Mouse (Mus musculus): ENCODE data around the gene Abhd8. TPM values are rescaled to one million over a fixed set of nuclear protein-coding genes. Genes with fewer than 3 reads are reported as not detected.

Abhd8 gene
- polyA plus RNA-seq, 1 experiment from 2014 or later: 69.4 TPM

- Histone ChIP-seq H3K27me3 (replicated peaks; ENCODE audit: low read depth, poor library complexity, severe bottlenecking) (no peaks in the 10 kb centered on the region), H3K36me3 (replicated peaks) (peaks cover 34% of the 10 kb centered on the region), H3K27ac (replicated peaks) (peak overlapping the region; percentile 26), H3K4me3 (no peak overlapping the region), H3K4me1 (peaks cover 53% of the 10 kb centered on the region), H3K9me3 (no peaks in the 10 kb centered on the region)
- DNase-seq (ENCODE audit: low spot score): no peak
- WGBS: 90% methylated on average over 5 of the region's 5 CpGs
Observed at GRCm38 (mm10) chr8:71495811-71496210, 32.4 kb upstream of the Abhd8 start.

- peaks cover 41% of the 10 kb centered on the region for H3K36me3 ChIP-seq (replicated peaks)
- H3K9me3 ChIP-seq: no peaks in the 10 kb centered on the region
- WGBS: 25% methylated on average over 16 of the region's 16 CpGs
- peaks cover 51% of the 10 kb centered on the region for H3K4me1 ChIP-seq
- peak; percentile 87 for DNase-seq (ENCODE audit: low spot score)
- no peak overlapping the region for H3K4me3 ChIP-seq
- no peaks in the 10 kb centered on the region for H3K27me3 ChIP-seq (replicated peaks; ENCODE audit: low read depth, poor library complexity, severe bottlenecking)
- peak overlapping the region; percentile 35; the same call in 1 of the 2 replicates for H3K27ac ChIP-seq (replicated peaks)
Observed at GRCm38 (mm10) chr8:71495039-71495438, 31.6 kb upstream of the Abhd8 start.

GRCm38 (mm10) chr8:71488454-71488853 lies 25.0 kb upstream of the Abhd8 start:
- Histone ChIP-seq H3K4me1 (peaks cover 51% of the 10 kb centered on the region), H3K27ac (replicated peaks) (peak overlapping the region; percentile 87), H3K27me3 (replicated peaks; ENCODE audit: low read depth, poor library complexity, severe bottlenecking) (no peaks in the 10 kb centered on the region), H3K36me3 (replicated peaks) (peaks cover 48% of the 10 kb centered on the region), H3K4me3 (peak overlapping the region; percentile 90), H3K9me3 (no peaks in the 10 kb centered on the region)
- under 1% methylated on average over 22 of the region's 22 CpGs for WGBS
- DNase-seq (ENCODE audit: low spot score): peak; percentile 89

- Histone ChIP-seq H3K27ac (replicated peaks) (peak within 1 kb of the TSS; percentile 87), H3K9me3 (no peaks in the 10 kb centered on the region), H3K27me3 (replicated peaks; ENCODE audit: low read depth, poor library complexity, severe bottlenecking) (no peaks in the 10 kb centered on the region), H3K4me3 (peak within 1 kb of the TSS; percentile 90), H3K36me3 (replicated peaks) (peaks cover 48% of the 10 kb centered on the region), H3K4me1 (peaks cover 51% of the 10 kb centered on the region)
- WGBS: under 1% methylated on average over 33 of the region's 33 CpGs
- DNase-seq (ENCODE audit: low spot score): peak; percentile 87
Observed at GRCm38 (mm10) chr8:71487691-71488445, 24.4 kb upstream of the Abhd8 start, which contains the start of gene Gtpbp3. Gene Gtpbp3 (plus strand): TSS chr8:71488103.

- 19% methylated on average over 7 of the region's 7 CpGs for WGBS
Observed at GRCm38 (mm10) chr8:71486136-71486529, 22.7 kb upstream of the Abhd8 start.

GRCm38 (mm10) chr8:71485142-71486135 lies 22.0 kb upstream of the Abhd8 start, which contains the start of gene Ano8:
Gene Ano8 (minus strand): TSS chr8:71485963.
- DNase-seq (ENCODE audit: low spot score): peak; percentile 92
- H3K36me3 ChIP-seq (replicated peaks): peaks cover 48% of the 10 kb centered on the region
- H3K27ac ChIP-seq (replicated peaks): peak within 1 kb of the TSS; percentile 97
- peaks cover 65% of the 10 kb centered on the region for H3K4me1 ChIP-seq
- WGBS: 5% methylated on average over 58 of the region's 58 CpGs
- H3K9me3 ChIP-seq: no peaks in the 10 kb centered on the region
- H3K4me3 ChIP-seq: peak within 1 kb of the TSS; percentile 92
- H3K27me3 ChIP-seq (replicated peaks; ENCODE audit: low read depth, poor library complexity, severe bottlenecking): peaks cover 19% of the 10 kb centered on the region

More at GRCm38 (mm10) chr8:71486136-71486529, 22.7 kb upstream of the Abhd8 start:
- Histone ChIP-seq H3K27ac (replicated peaks) (peak overlapping the region; percentile 97), H3K36me3 (replicated peaks) (peaks cover 48% of the 10 kb centered on the region), H3K27me3 (replicated peaks; ENCODE audit: low read depth, poor library complexity, severe bottlenecking) (peaks cover 12% of the 10 kb centered on the region), H3K4me1 (peaks cover 59% of the 10 kb centered on the region), H3K4me3 (peak overlapping the region; percentile 92), H3K9me3 (no peaks in the 10 kb centered on the region)
- DNase-seq (ENCODE audit: low spot score): peak; percentile 42

GRCm38 (mm10) chr8:71484736-71485135 lies 21.3 kb upstream of the Abhd8 start:
- H3K9me3 ChIP-seq: no peaks in the 10 kb centered on the region
- H3K27me3 ChIP-seq (replicated peaks; ENCODE audit: low read depth, poor library complexity, severe bottlenecking): peaks cover 21% of the 10 kb centered on the region
- peak overlapping the region; percentile 97; the same call in 1 of the 2 replicates for H3K27ac ChIP-seq (replicated peaks)
- H3K36me3 ChIP-seq (replicated peaks): peaks cover 50% of the 10 kb centered on the region
- peak overlapping the region; percentile 92 for H3K4me3 ChIP-seq
- 94% methylated on average over 19 of the region's 19 CpGs for WGBS
- peaks cover 61% of the 10 kb centered on the region for H3K4me1 ChIP-seq
- no peak for DNase-seq (ENCODE audit: low spot score)

- Histone ChIP-seq H3K4me1 (peaks cover 52% of the 10 kb centered on the region), H3K4me3 (peak overlapping the region; percentile 92), H3K36me3 (replicated peaks) (peaks cover 58% of the 10 kb centered on the region), H3K9me3 (no peaks in the 10 kb centered on the region), H3K27me3 (replicated peaks; ENCODE audit: low read depth, poor library complexity, severe bottlenecking) (peaks cover 26% of the 10 kb centered on the region), H3K27ac (replicated peaks) (no peak overlapping the region)
- 46% methylated on average over 8 of the region's 8 CpGs for WGBS
- DNase-seq (ENCODE audit: low spot score): peak; percentile 78
Observed at GRCm38 (mm10) chr8:71483932-71484331, 20.5 kb upstream of the Abhd8 start.

- no peak for DNase-seq (ENCODE audit: low spot score)
- H3K36me3 ChIP-seq (replicated peaks): peaks cover 82% of the 10 kb centered on the region
- H3K27ac ChIP-seq (replicated peaks): no peak overlapping the region
- H3K27me3 ChIP-seq (replicated peaks; ENCODE audit: low read depth, poor library complexity, severe bottlenecking): peaks cover 41% of the 10 kb centered on the region
- WGBS: 93% methylated on average over 11 of the region's 11 CpGs
- H3K4me1 ChIP-seq: peaks cover 41% of the 10 kb centered on the region
- no peaks in the 10 kb centered on the region for H3K9me3 ChIP-seq
- peak overlapping the region; percentile 18; the same call in 1 of the 2 replicates for H3K4me3 ChIP-seq
Observed at GRCm38 (mm10) chr8:71478943-71479342, 15.5 kb upstream of the Abhd8 start.

- H3K4me3 ChIP-seq: peak overlapping the region; percentile 71
- H3K9me3 ChIP-seq: no peaks in the 10 kb centered on the region
- H3K27me3 ChIP-seq (replicated peaks; ENCODE audit: low read depth, poor library complexity, severe bottlenecking): peaks cover 40% of the 10 kb centered on the region
- peak overlapping the region; percentile 88 for H3K27ac ChIP-seq (replicated peaks)
- H3K4me1 ChIP-seq: peaks cover 40% of the 10 kb centered on the region
- 38% methylated on average over 14 of the region's 14 CpGs for WGBS
- no peak for DNase-seq (ENCODE audit: low spot score)
- peaks cover 82% of the 10 kb centered on the region for H3K36me3 ChIP-seq (replicated peaks)
Observed at GRCm38 (mm10) chr8:71477196-71477845, 13.9 kb upstream of the Abhd8 start.

- Histone ChIP-seq H3K4me3 (peak overlapping the region; percentile 71), H3K9me3 (no peaks in the 10 kb centered on the region), H3K36me3 (replicated peaks) (peaks cover 82% of the 10 kb centered on the region), H3K4me1 (peaks cover 34% of the 10 kb centered on the region), H3K27me3 (replicated peaks; ENCODE audit: low read depth, poor library complexity, severe bottlenecking) (peaks cover 30% of the 10 kb centered on the region), H3K27ac (replicated peaks) (peak overlapping the region; percentile 88)
- under 1% methylated on average over 120 of the region's 121 CpGs for WGBS
- DNase-seq (ENCODE audit: low spot score): peak; percentile 87
Observed at GRCm38 (mm10) chr8:71476099-71476940, 12.9 kb upstream of the Abhd8 start.
